Mouse (Mus musculus) CH12.LX (cell line): ENCODE data around the gene Apba3. TPM values are rescaled to one million over a fixed set of nuclear protein-coding genes. Genes with fewer than 3 reads are reported as not detected.

Source experiments
- DNase-seq: peaks from one replicate; pipeline ENCODE4 v3.0.0-alpha.2; 2013; ENCODE audit errors: extremely low read depth
- H3K27ac ChIP-seq: 2 replicates; pipeline ENCODE4 v1.5.1; 2012; ENCODE audit warnings: low read depth, mild to moderate bottlenecking, control low read depth, moderate library complexity; ENCODE audit not compliant: insufficient read depth
- H3K27me3 ChIP-seq: replicated peaks from 2 replicates; pipeline ENCODE3; 2012; ENCODE audit warnings: inconsistent platforms
- H3K36me3 ChIP-seq, 2 experiments: replicated peaks in 1 of 2; 2 replicates each; pipeline versions ENCODE3 to v1.6.1; 2012; ENCODE audit warnings: inconsistent platforms in 1 of 2, low read length in 1 of 2, mild to moderate bottlenecking in 1 of 2, mixed read lengths in 1 of 2, moderate library complexity in 1 of 2; ENCODE audit not compliant: control insufficient read depth in 1 of 2, insufficient read depth in 1 of 2
- H3K4me1 ChIP-seq, 2 experiments: 2 replicates each; pipeline ENCODE4 v1.6.1; 2012; ENCODE audit warnings: inconsistent platforms in 1 of 2, moderate library complexity in 1 of 2; ENCODE audit not compliant: insufficient read depth in 2 of 2, control insufficient read depth in 1 of 2
- H3K4me2 ChIP-seq: 2 replicates; pipeline ENCODE4 v1.6.1; 2012; ENCODE audit warnings: low read depth, mild to moderate bottlenecking, control low read depth; ENCODE audit not compliant: poor library complexity, insufficient read depth, severe bottlenecking
- H3K4me3 ChIP-seq, 3 experiments: fragments of 150-350 bp in 1 of 3; sonication (generic) in 1 of 3; replicated peaks in 1 of 3; 2 replicates each; pipeline versions ENCODE3 to v1.5.1; 2011 to 2012; ENCODE audit warnings: low read depth in 2 of 3, low read length in 2 of 3, mild to moderate bottlenecking in 2 of 3, moderate library complexity in 2 of 3, control low read depth in 1 of 3, improper control_type of control experiment in 1 of 3, inconsistent platforms in 1 of 3, mixed read lengths in 1 of 3; ENCODE audit not compliant: poor library complexity in 1 of 3
- H3K79me2 ChIP-seq: replicated peaks from 2 replicates; pipeline ENCODE4 v1.6.1; 2012; ENCODE audit warnings: mild to moderate bottlenecking, moderate library complexity; ENCODE audit not compliant: control insufficient read depth, poor library complexity, insufficient read depth, severe bottlenecking; ENCODE audit errors: extremely low read depth
- H3K9ac ChIP-seq: 2 replicates; pipeline ENCODE4 v1.6.1; 2012; ENCODE audit warnings: low read depth, mild to moderate bottlenecking, control low read depth, moderate library complexity; ENCODE audit not compliant: insufficient read depth
- H3K9me3 ChIP-seq: replicated peaks from 2 replicates; pipeline ENCODE3; 2012; ENCODE audit warnings: low read length, inconsistent platforms, mixed read lengths
- CHD2 ChIP-seq: IDR thresholded peaks from 2 replicates; pipeline ENCODE4 v1.6.1; 2011; ENCODE audit warnings: low read length, improper control_type of control experiment
- CTCF ChIP-seq, 2 experiments: IDR thresholded peaks in 1 of 2; conservative IDR thresholded peaks in 1 of 2; 2 replicates each; pipeline ENCODE4 v1.5.1; 2011 to 2012; ENCODE audit warnings: low read depth in 2 of 2, low read length in 2 of 2, improper control_type of control experiment in 1 of 2, inconsistent platforms in 1 of 2, mild to moderate bottlenecking in 1 of 2, moderate library complexity in 1 of 2
- ETS1 ChIP-seq: conservative IDR thresholded peaks from 2 replicates; pipeline ENCODE4 v1.6.1; 2012; ENCODE audit warnings: low read depth, mild to moderate bottlenecking, inconsistent platforms, low read length, improper control_type of control experiment, moderate library complexity
- IRF4 ChIP-seq: IDR thresholded peaks from 2 replicates; pipeline ENCODE4 v1.6.1; 2014; ENCODE audit warnings: low read depth, mild to moderate bottlenecking, inconsistent platforms, low read length, improper control_type of control experiment
- JUN ChIP-seq: IDR thresholded peaks from 2 replicates; pipeline ENCODE4 v1.6.1; 2011; ENCODE audit warnings: low read depth, mild to moderate bottlenecking, low read length, improper control_type of control experiment, moderate library complexity; ENCODE audit not compliant: insufficient read depth
- MEF2A ChIP-seq: IDR thresholded peaks from 2 replicates; pipeline ENCODE4 v1.6.1; 2014; ENCODE audit warnings: low read depth, mild to moderate bottlenecking, inconsistent platforms, low read length, improper control_type of control experiment, borderline replicate concordance
- MXI1 ChIP-seq: IDR thresholded peaks from 2 replicates; pipeline ENCODE4 v1.6.1; 2011; ENCODE audit warnings: mild to moderate bottlenecking, low read depth, low read length, improper control_type of control experiment
- MYC ChIP-seq: IDR thresholded peaks from 2 replicates; pipeline ENCODE4 v1.6.1; 2011; ENCODE audit warnings: low read depth, mild to moderate bottlenecking, improper control_type of control experiment, low read length
- NRF1 ChIP-seq: IDR thresholded peaks from 2 replicates; pipeline ENCODE4 v1.6.1; 2014; ENCODE audit warnings: low read depth, mild to moderate bottlenecking, inconsistent platforms, low read length, improper control_type of control experiment, moderate library complexity
- PAX5 ChIP-seq: IDR thresholded peaks from 2 replicates; pipeline ENCODE4 v1.6.1; 2012; ENCODE audit warnings: low read length, inconsistent platforms, mixed read lengths
- POLR2A ChIP-seq: IDR thresholded peaks from 2 replicates; pipeline ENCODE4 v1.6.1; 2011; ENCODE audit warnings: low read depth, mild to moderate bottlenecking, improper control_type of control experiment, low read length
- POLR2AphosphoS2 ChIP-seq: IDR thresholded peaks from 2 replicates; pipeline ENCODE4 v1.6.1; 2011; ENCODE audit warnings: low read depth, low read length, improper control_type of control experiment
- RAD21 ChIP-seq: IDR thresholded peaks from 2 replicates; pipeline ENCODE4 v1.6.1; 2011; ENCODE audit warnings: low read depth, mild to moderate bottlenecking, low read length, improper control_type of control experiment, moderate library complexity
- RCOR1 ChIP-seq: conservative IDR thresholded peaks from 2 replicates; pipeline ENCODE4 v1.6.1; 2012; ENCODE audit warnings: low read depth, mild to moderate bottlenecking, inconsistent platforms, low read length, improper control_type of control experiment
- SMC3 ChIP-seq: IDR thresholded peaks from 2 replicates; pipeline ENCODE4 v1.6.1; 2011; ENCODE audit warnings: low read depth, low read length, improper control_type of control experiment
- TBP ChIP-seq: conservative IDR thresholded peaks from 2 replicates; pipeline ENCODE4 v1.6.1; 2011; ENCODE audit warnings: low read depth, low read length, improper control_type of control experiment
- UBTF ChIP-seq: IDR thresholded peaks from 2 replicates; pipeline ENCODE4 v1.6.1; 2012; ENCODE audit warnings: low read depth, mild to moderate bottlenecking, inconsistent platforms, low read length, improper control_type of control experiment, moderate library complexity
- USF1 ChIP-seq: IDR thresholded peaks from 2 replicates; pipeline ENCODE4 v1.6.1; 2014; ENCODE audit warnings: low read depth, mild to moderate bottlenecking, inconsistent platforms, low read length, improper control_type of control experiment
- USF2 ChIP-seq: conservative IDR thresholded peaks from 2 replicates; pipeline ENCODE4 v1.6.1; 2011; ENCODE audit warnings: low read depth, low read length, improper control_type of control experiment
- ZKSCAN1 ChIP-seq: IDR thresholded peaks from 2 replicates; pipeline ENCODE4 v1.6.1; 2012; ENCODE audit warnings: low read depth, inconsistent platforms, low read length, improper control_type of control experiment, borderline replicate concordance
- ZNF384 ChIP-seq: IDR thresholded peaks from 2 replicates; pipeline ENCODE4 v1.6.1; 2012; ENCODE audit warnings: low read depth, low read length, improper control_type of control experiment, inconsistent platforms
- dilution Hi-C: fragments of 300-500 bp; cut with MboI; formaldehyde crosslinking; loops from 2 replicates; pipeline ENCODE4 v1.14.3; 2020; ENCODE audit warnings: low sequenced_read_pairs; ENCODE audit not compliant: extremely low pct_unique_long_range_greater_than_20kb, extremely low pct_ligation_motif_present
- in situ Hi-C: fragments of 300-500 bp; cut with MboI; formaldehyde crosslinking; loops from 3 replicates; pipeline ENCODE4 v1.14.3; 2019; ENCODE audit warnings: low sequenced_read_pairs, low pct_ligation_motif_present, low pct_unique_long_range_greater_than_20kb, mixed read lengths
- polyA plus RNA-seq: library from polyadenylated mRNA; unstranded; fragments of >175 nt; gene quantifications from 2 replicates; pipeline ENCODE4 v1.2.1, GENCODE M21; 2012; ENCODE audit warnings: low read depth; ENCODE audit not compliant: insufficient read length
- total RNA-seq, 2 experiments: library from RNA; depleted of rRNA; stranded (reverse); fragments of 300-350 nt in 1 of 2; fragments of >200 nt in 1 of 2; gene quantifications; 2 replicates each; pipeline ENCODE4 v1.2.3; 2012 to 2014

The Apba3 gene
- total and polyA plus RNA-seq, 3 experiments: 40.2 to 149 (median 47.4) TPM

DNA sequence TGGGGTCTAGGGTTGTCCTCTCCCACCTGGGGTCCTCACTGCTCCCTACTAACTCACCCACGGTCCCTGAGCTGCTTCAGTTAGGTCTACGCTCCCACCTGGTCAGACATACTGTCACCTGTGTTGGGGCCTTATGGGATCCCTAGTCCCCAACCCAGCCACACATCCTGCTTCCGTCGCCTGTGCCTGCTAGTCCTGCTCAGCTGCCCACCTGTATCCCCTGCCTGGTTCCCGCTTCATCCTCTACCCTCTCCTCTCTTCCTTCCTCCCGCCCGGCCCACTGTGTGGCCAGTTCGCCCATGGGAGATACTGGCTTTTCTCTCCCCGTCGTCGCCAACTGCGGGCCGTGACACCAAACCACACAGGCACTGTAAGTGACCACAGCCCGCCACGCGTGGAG lies 48.8 kb downstream of the Apba3 start:
- Histone ChIP-seq H3K27me3 (no peaks in the 10 kb centered on the region), H3K27ac (no peak overlapping the region), H3K9me3 (no peaks in the 10 kb centered on the region), H3K4me1 (peaks cover 10 to 23% of the 10 kb centered on the region in 2 experiments; a peak in 3 of 4 replicates), H3K36me3 (peaks cover 75 to 89% of the 10 kb centered on the region in 2 experiments), H3K79me2 (no peaks in the 10 kb centered on the region), H3K4me3 (no peak overlapping the region), H3K4me2 (no peak overlapping the region), H3K9ac (no peak overlapping the region)
- in situ Hi-C loops (no loop called here), dilution Hi-C loops (no loop called here)
- TF ChIP-seq POLR2AphosphoS2: no peak
- no peak for TF ChIP-seq MYC
- no peak for TF ChIP-seq JUN
- TF ChIP-seq ZNF384: no peak
- no peak for TF ChIP-seq MEF2A
- TF ChIP-seq PAX5: no peak
- no peak for TF ChIP-seq ZKSCAN1
- TF ChIP-seq CHD2: no peak
- TF ChIP-seq NRF1: no peak
- no peak for TF ChIP-seq CTCF (conservative IDR thresholded peaks at IDR 0.05 in 1 of 2, IDR thresholded peaks at IDR 0.05 in 1 of 2; ENCODE audit: low read depth in 2 of 2, low read length in 2 of 2)
- no peak for TF ChIP-seq MXI1
- no peak for TF ChIP-seq USF1
- no peak for TF ChIP-seq TBP
- no peak for TF ChIP-seq USF2
- TF ChIP-seq RCOR1: no peak
- no peak for TF ChIP-seq POLR2A
- TF ChIP-seq IRF4: no peak
- no peak for TF ChIP-seq ETS1
- no peak for DNase-seq

DNA sequence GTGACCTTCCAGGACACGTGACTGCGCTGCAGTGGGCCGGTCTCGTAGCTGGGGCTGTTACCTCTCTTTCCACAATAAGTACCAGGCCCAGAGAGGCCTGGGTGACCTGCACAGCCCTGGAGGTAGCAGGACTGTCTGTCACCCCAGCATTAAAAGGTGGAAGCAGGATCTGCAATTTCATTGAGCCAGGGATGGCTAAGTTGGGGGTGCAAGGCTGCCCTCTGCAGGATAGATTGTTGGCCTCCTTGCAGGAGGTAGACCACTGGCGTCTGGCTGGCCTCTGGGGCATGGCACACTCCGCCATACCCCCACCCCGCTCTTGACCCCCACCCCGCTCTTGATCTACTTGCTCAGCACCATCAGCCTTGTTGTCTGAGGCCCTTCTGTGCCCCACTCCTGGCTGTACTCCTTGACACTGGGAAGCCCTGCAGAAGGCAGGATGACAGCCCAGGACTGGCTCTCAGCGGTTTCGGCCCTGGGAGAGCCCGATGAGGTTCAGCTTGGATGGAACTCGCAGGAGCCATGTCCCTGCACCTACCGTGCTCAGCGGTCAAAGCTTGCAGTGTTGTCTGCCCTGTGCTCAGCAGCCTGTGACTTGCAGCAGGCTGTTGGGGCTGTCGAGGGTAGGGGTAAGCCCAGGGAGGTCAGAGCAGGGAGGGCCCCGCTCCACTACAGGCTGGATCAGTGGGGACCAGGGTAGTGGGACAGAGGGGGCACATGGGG lies 49.7 kb downstream of the Apba3 start:
- Histone ChIP-seq H3K36me3 (peaks cover 66 to 80% of the 10 kb centered on the region in 2 experiments), H3K4me1 (peaks cover 10 to 23% of the 10 kb centered on the region in 2 experiments; a peak in 3 of 4 replicates), H3K27ac (no peak overlapping the region), H3K4me3 (no peak overlapping the region), H3K9ac (no peak overlapping the region), H3K9me3 (no peaks in the 10 kb centered on the region), H3K79me2 (peaks cover 4% of the 10 kb centered on the region), H3K4me2 (no peak overlapping the region), H3K27me3 (no peaks in the 10 kb centered on the region)
- TF ChIP-seq SMC3 (peak; percentile 49), CTCF (conservative IDR thresholded peaks at IDR 0.05 in 1 of 2, IDR thresholded peaks at IDR 0.05 in 1 of 2; ENCODE audit: low read depth in 2 of 2, low read length in 2 of 2) (peak in 1 of 2 experiments; percentile 59; a peak in 2 of 4 replicates), JUN (no peak), RAD21 (peak; percentile 36), UBTF (no peak)
- in situ Hi-C loops: no loop called here
- no peak for DNase-seq
- dilution Hi-C loops: no loop called here
